Mouse (Mus musculus) testis, adult 2 months (tissue): ENCODE results near the gene Phyh.

ENCODE experiments used
- CTCF ChIP-seq: fragments of 200-500 bp; IDR thresholded peaks from 2 replicates; pipeline ENCODE4 v1.5.1; 2012; ENCODE audit warnings: low read depth, mild to moderate bottlenecking, inconsistent platforms, low read length, moderate library complexity; ENCODE audit not compliant: control insufficient read depth, insufficient read depth, insufficient replicate concordance
- POLR2A ChIP-seq: fragments of 200-500 bp; IDR thresholded peaks from 2 replicates; pipeline ENCODE4 v1.6.1; 2012; ENCODE audit warnings: low read depth, mild to moderate bottlenecking, inconsistent platforms, low read length, moderate library complexity; ENCODE audit not compliant: control insufficient read depth

DNA sequence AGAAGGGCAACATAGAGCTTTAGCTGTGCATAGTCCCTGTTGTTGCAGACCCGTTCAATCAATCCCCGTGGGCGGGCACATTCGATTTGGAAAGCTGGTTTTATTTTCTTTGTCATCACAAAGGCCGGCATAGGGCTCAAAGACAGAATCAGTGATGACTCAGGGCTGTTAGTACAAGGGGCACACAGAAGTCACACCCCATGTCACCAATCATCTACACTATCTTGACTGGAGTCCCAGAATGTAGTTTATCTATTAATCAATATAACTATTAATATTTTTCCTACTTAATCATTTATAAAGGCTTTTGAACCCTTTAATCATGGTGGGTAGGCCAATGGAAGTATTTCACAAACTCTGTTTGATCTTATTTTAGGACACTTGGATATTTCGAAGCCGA is 19.1 kb downstream of the Phyh start:
- TF ChIP-seq POLR2A (no peak), CTCF (no peak)
